Mouse (Mus musculus) C2C12 (cell line): ENCODE measurements at regions not wholly inside any gene's neighbourhood (a gene's known extent, or its start where the extent isn't known, plus 50 kb on each side); places are given as distances from the start of the nearest gene placed in this dataset.

Experiments used
- H3K27me3 ChIP-seq: one replicate; pipeline ENCODE4 v1.6.1; 2011; ENCODE audit not compliant: control insufficient read depth, insufficient read depth, insufficient read length
- H3K36me3 ChIP-seq: one replicate; pipeline ENCODE4 v1.6.1; 2011; ENCODE audit not compliant: control insufficient read depth, insufficient read depth
- H3K4me3 ChIP-seq: one replicate; pipeline ENCODE4 v1.5.1; 2011; ENCODE audit warnings: mild to moderate bottlenecking, control low read depth; ENCODE audit not compliant: poor library complexity, insufficient read depth, severe bottlenecking
- H3K79me2 ChIP-seq: one replicate; pipeline ENCODE4 v1.6.1; 2011; ENCODE audit not compliant: control insufficient read depth, insufficient read depth
- H3K79me3 ChIP-seq: one replicate; pipeline ENCODE4 v1.6.1; 2011; ENCODE audit warnings: low read depth, control low read depth
- H3ac ChIP-seq: one replicate; pipeline ENCODE3; 2011; ENCODE audit warnings: low read depth; ENCODE audit not compliant: control insufficient read depth, insufficient read length
- CEBPB ChIP-seq: IDR thresholded peaks from one replicate; pipeline ENCODE4 v1.6.1; 2011; ENCODE audit warnings: low read depth, mild to moderate bottlenecking, control low read depth, moderate library complexity
- CTCF ChIP-seq: IDR thresholded peaks from one replicate; pipeline ENCODE4 v1.5.1; 2011; ENCODE audit not compliant: control insufficient read depth, insufficient read depth, insufficient read length
- FOSL1 ChIP-seq: IDR thresholded peaks from one replicate; pipeline ENCODE4 v1.8.0; 2011; ENCODE audit warnings: mild to moderate bottlenecking, low read length; ENCODE audit not compliant: poor library complexity, insufficient read depth, severe bottlenecking
- MAX ChIP-seq: IDR thresholded peaks from one replicate; pipeline ENCODE4 v1.6.1; 2011; ENCODE audit warnings: mild to moderate bottlenecking, control low read depth
- MYOD1 ChIP-seq: IDR thresholded peaks from one replicate; pipeline ENCODE4 v1.6.1; 2011; ENCODE audit warnings: low read depth; ENCODE audit not compliant: control insufficient read depth, insufficient read length
- MYOG ChIP-seq: IDR thresholded peaks from one replicate; pipeline ENCODE4 v1.6.1; 2011; ENCODE audit not compliant: control insufficient read depth, insufficient read length; ENCODE audit errors: extremely low read depth
- USF1 ChIP-seq: IDR thresholded peaks from one replicate; pipeline ENCODE4 v1.6.1; 2011; ENCODE audit warnings: low read depth, mild to moderate bottlenecking, control low read depth, moderate library complexity

DNA sequence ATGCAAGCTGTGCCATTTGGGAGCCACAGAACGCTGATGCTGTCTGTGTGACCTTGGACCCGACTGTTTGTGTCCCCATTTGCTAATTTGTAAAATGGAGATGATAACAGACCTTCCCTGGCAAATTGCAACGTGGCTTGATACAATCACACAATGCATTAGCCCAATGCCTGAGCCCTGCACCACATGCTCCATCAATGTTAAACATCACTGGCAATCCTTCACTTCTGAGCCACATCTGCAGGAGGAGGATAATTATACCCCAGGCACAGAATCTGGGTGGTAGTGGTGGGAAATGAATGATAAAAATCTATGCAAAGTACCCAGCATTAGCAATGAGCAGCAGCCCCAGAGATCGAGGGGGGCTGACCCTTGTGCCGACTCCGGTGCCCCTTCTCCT lies 191.0 kb upstream of the Gjb5 start:
- no peaks in the 10 kb centered on the region for H3K79me2 ChIP-seq
- H3K36me3 ChIP-seq = no peaks in the 10 kb centered on the region
- H3K27me3 ChIP-seq = no peaks in the 10 kb centered on the region
- H3K4me3 ChIP-seq = no peak overlapping the region
- no peak for TF ChIP-seq MYOD1
- TF ChIP-seq MYOG = no peak
- TF ChIP-seq CTCF = no peak
- TF ChIP-seq CEBPB = no peak
- TF ChIP-seq FOSL1 = no peak
- TF ChIP-seq MAX = no peak
- no peak for TF ChIP-seq USF1
- H3ac ChIP-seq = no peak overlapping the region
- no peaks in the 10 kb centered on the region for H3K79me3 ChIP-seq

DNA sequence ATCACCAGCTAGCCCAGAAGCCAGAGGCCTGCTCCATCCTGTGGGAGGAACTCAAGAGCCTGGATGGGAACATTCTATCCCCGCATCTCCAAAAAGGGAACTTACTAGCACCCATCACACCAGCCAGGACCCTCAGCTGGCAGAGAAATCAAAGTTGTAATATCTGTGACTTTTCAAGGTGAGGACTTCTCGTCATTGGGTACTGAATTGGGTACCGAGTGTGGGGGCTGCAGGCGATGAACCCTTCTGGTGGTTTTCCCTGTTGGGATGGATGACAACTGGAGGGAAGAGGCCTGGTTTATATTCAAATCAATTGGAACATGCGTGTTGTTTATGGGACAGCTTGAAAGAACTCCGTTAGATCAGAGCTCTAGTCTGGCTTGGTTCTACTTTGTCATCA lies 187.1 kb upstream of the Gjb5 start:
- TF ChIP-seq MYOG (no peak), USF1 (no peak), CTCF (no peak), CEBPB (no peak), MAX (no peak), MYOD1 (no peak), FOSL1 (no peak)
- no peak overlapping the region for H3ac ChIP-seq
- H3K79me2 ChIP-seq = no peaks in the 10 kb centered on the region
- H3K27me3 ChIP-seq = no peaks in the 10 kb centered on the region
- no peaks in the 10 kb centered on the region for H3K79me3 ChIP-seq
- no peak overlapping the region for H3K4me3 ChIP-seq
- no peaks in the 10 kb centered on the region for H3K36me3 ChIP-seq

GRCm38 (mm10) chr4:127543276-127543675 lies 185.3 kb upstream of the Gjb5 start:
- TF ChIP-seq CTCF (no peak), MAX (no peak), MYOD1 (no peak), USF1 (no peak), FOSL1 (no peak), CEBPB (no peak)
- no peak overlapping the region for H3K4me3 ChIP-seq

GRCm38 (mm10) chr4:127542771-127543170 lies 184.8 kb upstream of the Gjb5 start:
- Histone ChIP-seq H3ac (no peak overlapping the region), H3K27me3 (no peaks in the 10 kb centered on the region), H3K4me3 (no peak overlapping the region), H3K79me3 (no peaks in the 10 kb centered on the region), H3K79me2 (no peaks in the 10 kb centered on the region), H3K36me3 (no peaks in the 10 kb centered on the region)
- TF ChIP-seq MYOD1 (no peak), CTCF (no peak)

More at GRCm38 (mm10) chr4:127543276-127543675, 185.3 kb upstream of the Gjb5 start:
- no peaks in the 10 kb centered on the region for H3K79me2 ChIP-seq
- no peaks in the 10 kb centered on the region for H3K79me3 ChIP-seq
- no peak overlapping the region for H3ac ChIP-seq
- no peaks in the 10 kb centered on the region for H3K27me3 ChIP-seq
- H3K36me3 ChIP-seq = no peaks in the 10 kb centered on the region

DNA sequence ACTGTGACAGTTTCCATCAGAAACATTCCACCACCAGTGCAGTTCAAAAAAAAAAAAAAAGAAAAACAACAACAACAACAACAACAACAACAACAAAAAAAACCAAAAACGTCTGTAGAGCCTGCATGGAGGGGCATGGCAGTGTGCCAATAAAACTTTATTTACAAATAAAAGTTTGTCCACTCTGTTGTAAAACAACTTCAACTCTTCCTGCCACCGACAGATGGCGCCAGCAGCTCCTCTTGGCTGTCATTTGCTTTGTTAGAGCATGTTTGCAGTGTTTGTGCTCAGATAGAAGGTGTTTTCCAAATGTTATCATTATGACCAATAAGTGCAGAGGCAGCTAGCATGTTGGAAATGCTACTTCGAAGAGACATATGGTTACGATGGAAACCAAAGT lies 179.0 kb upstream of the Gjb5 start:
- H3K36me3 ChIP-seq = no peaks in the 10 kb centered on the region
- H3ac ChIP-seq = no peak overlapping the region
- no peaks in the 10 kb centered on the region for H3K79me2 ChIP-seq
- no peak overlapping the region for H3K4me3 ChIP-seq
- H3K79me3 ChIP-seq = no peaks in the 10 kb centered on the region
- no peak for TF ChIP-seq FOSL1
- TF ChIP-seq CEBPB = no peak
- no peak for TF ChIP-seq CTCF
- no peak for TF ChIP-seq MYOG
- no peak for TF ChIP-seq USF1
- TF ChIP-seq MAX = no peak
- TF ChIP-seq MYOD1 = no peak
- H3K27me3 ChIP-seq = no peaks in the 10 kb centered on the region

- Histone ChIP-seq H3K27me3 (no peaks in the 10 kb centered on the region), H3K4me3 (no peak overlapping the region), H3K79me3 (no peaks in the 10 kb centered on the region), H3ac (no peak overlapping the region), H3K36me3 (no peaks in the 10 kb centered on the region), H3K79me2 (no peaks in the 10 kb centered on the region)
- TF ChIP-seq CEBPB (no peak), CTCF (no peak), MAX (no peak), MYOD1 (no peak), MYOG (no peak), FOSL1 (no peak), USF1 (no peak)
Observed at GRCm38 (mm10) chr4:127535630-127536029, 177.6 kb upstream of the Gjb5 start.
